Mouse (Mus musculus): ENCODE data around the gene Ubxn2a.

DNA sequence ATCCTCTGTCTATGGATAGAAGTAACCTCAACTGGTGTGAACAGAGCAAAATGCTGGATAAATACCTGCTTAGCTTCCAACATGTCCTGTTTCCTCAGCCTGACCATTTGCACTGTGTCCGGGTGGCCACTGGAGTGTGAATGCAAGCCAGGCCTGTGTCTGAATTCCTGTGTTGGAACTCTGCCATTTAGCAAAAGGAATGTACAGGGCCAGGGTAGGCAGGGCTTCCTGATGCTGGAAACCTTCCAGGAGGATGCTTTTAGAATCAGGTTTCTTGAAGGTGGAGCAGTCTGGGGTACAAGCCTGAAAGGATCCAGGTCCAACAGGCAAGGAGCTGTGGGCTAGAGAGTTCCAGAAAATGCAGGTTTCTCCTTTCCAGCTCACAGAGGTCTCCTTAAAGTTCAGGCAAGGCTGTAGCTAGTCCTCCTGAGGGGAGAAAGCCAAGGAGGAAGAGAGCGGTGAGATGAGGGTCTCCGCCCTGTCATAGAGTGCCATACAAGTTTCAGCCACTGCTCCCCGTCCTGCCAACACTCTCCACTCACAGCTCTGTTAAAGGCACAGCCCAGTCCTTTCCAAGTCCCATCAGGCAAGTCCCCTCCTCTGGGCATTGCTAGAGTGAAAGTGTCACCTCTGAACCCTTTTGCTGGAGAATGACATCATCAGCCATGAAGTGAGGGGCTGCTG lies 43.7 kb downstream of the Ubxn2a start:
- no peak for TF ChIP-seq POLR2A (IDR thresholded peaks at IDR 0.05; ENCODE audit: control insufficient read depth in 1 of 2, insufficient read depth in 1 of 2, low read depth in 1 of 2, low read length in 2 of 2, poor library complexity in 1 of 2)
- TF ChIP-seq MAZ (IDR thresholded peaks at IDR 0.05; ENCODE audit: low read depth, low read length) = no peak
- TF ChIP-seq CTCF (IDR thresholded peaks at IDR 0.05 in 2 of 3, conservative IDR thresholded peaks at IDR 0.05 in 1 of 3; ENCODE audit: control insufficient read depth in 1 of 3, insufficient read depth in 1 of 3, low read depth in 2 of 3, low read length in 3 of 3, poor library complexity in 1 of 3, severe bottlenecking in 1 of 3) = no peak
- TF ChIP-seq ZMIZ1 (IDR thresholded peaks at IDR 0.05; ENCODE audit: low read depth, low read length) = no peak
- no peak for TF ChIP-seq GATA1 (IDR thresholded peaks at IDR 0.05; ENCODE audit: low read depth, low read length)
- no peak for TF ChIP-seq MAFK (IDR thresholded peaks at IDR 0.05; ENCODE audit: borderline replicate concordance, low read depth, low read length)
- no peak for TF ChIP-seq BHLHE40 (IDR thresholded peaks at IDR 0.05; ENCODE audit: borderline replicate concordance, low read depth, low read length)
- no peak for TF ChIP-seq E2F4 (IDR thresholded peaks at IDR 0.05; ENCODE audit: borderline replicate concordance, low read depth, low read length)
- no peak for TF ChIP-seq MXI1 (IDR thresholded peaks at IDR 0.05; ENCODE audit: low read depth, low read length)
- no peak for TF ChIP-seq EP300 (IDR thresholded peaks at IDR 0.05; ENCODE audit: low read depth in 1 of 2, low read length in 2 of 2)
- TF ChIP-seq POLR2AphosphoS5 (IDR thresholded peaks at IDR 0.05; ENCODE audit: borderline replicate concordance, low read depth, low read length) = no peak
- TF ChIP-seq UBTF (IDR thresholded peaks at IDR 0.05; ENCODE audit: borderline replicate concordance, insufficient read depth, low read depth, low read length) = no peak
- no peak for TF ChIP-seq RAD21 (IDR thresholded peaks at IDR 0.05; ENCODE audit: low read depth, low read length)
- no peak for TF ChIP-seq CHD1 (IDR thresholded peaks at IDR 0.05; ENCODE audit: low read depth, low read length)
